Mouse (Mus musculus): Measurements from ENCODE around the gene Timm23.
A peak's percentile ranks its signal among the peaks of the same experiment; 100 is the strongest.

- peak; percentile 16; the same call in 1 of the 2 replicates for TF ChIP-seq CTCF (IDR thresholded peaks at IDR 0.05; ENCODE audit: borderline replicate concordance, extremely low read depth, insufficient read depth, insufficient read length)
- TF ChIP-seq POLR2A (IDR thresholded peaks at IDR 0.05; ENCODE audit: borderline replicate concordance, extremely low read depth, insufficient read depth, insufficient read length, poor library complexity, severe bottlenecking) = no peak
Observed at GRCm38 (mm10) chr14:32242401-32242800, 40.7 kb upstream of the Timm23 start.

All from brain, embryonic 14.5 days (tissue).